Mouse (Mus musculus): ENCODE results near the gene Gclm.

- TF ChIP-seq EP300 (IDR thresholded peaks at IDR 0.05; ENCODE audit: low read depth) (no peak), CTCF (IDR thresholded peaks at IDR 0.05; ENCODE audit: low read depth) (no peak)
Measured at GRCm38 (mm10) chr3:122304560-122304959, 59.2 kb downstream of the Gclm start.

Data from heart, postnatal 0 days (tissue).